Comparison of ENCODE assay signal across 39 mouse cellular contexts in genomic region chr9:22402976-22403375, GRCm38 (mm10). TPM values are rescaled to one million over a fixed set of nuclear protein-coding genes. Genes with fewer than 3 reads are reported as not detected.
"Had no signal": no experiment of that assay in that cellular context is flagged by ENCODE, and none has a peak within 500 bp of the region (broad histone marks: within the 10 kb centered on the region; RNA-seq: fewer than 3 reads in every experiment).

No protein-coding gene starts in this region.

- ATAC-seq: forebrain, embryonic 13.5 days; forebrain, embryonic 14.5 days; forebrain, embryonic 15.5 days; forebrain, embryonic 16.5 days; forebrain, postnatal 0 days had no signal

- H3K4me1 ChIP-seq: embryonic facial prominence, embryonic 10.5 days; embryonic facial prominence, embryonic 12.5 days; embryonic facial prominence, embryonic 13.5 days; embryonic facial prominence, embryonic 15.5 days; forebrain, embryonic 10.5 days; forebrain, embryonic 12.5 days; forebrain, embryonic 13.5 days; forebrain, embryonic 15.5 days had no signal

- H3K9me3 ChIP-seq: embryonic facial prominence, embryonic 10.5 days; embryonic facial prominence, embryonic 12.5 days; embryonic facial prominence, embryonic 13.5 days; embryonic facial prominence, embryonic 15.5 days; forebrain, embryonic 10.5 days; forebrain, embryonic 12.5 days; forebrain, embryonic 13.5 days; forebrain, embryonic 15.5 days had no signal

- DNase-seq: cerebellum, adult 8-10 months; cerebellum, adult 9-10 months; cerebellum, adult 9-11 months; cerebellum, postnatal 10 days; cerebellum, postnatal 14 days; cerebellum, postnatal 25 days; cerebellum, postnatal 36 days; embryo, embryonic 11 days; forebrain, postnatal 0 days; gastrocnemius, adult 2 months; gastrocnemius, postnatal 10 days; gastrocnemius, postnatal 14 days; gastrocnemius, postnatal 25 days; gastrocnemius, postnatal 36 days; heart, adult 11 months; heart, adult 18-20 months; heart, adult 2 months had no signal

- H3K9ac ChIP-seq: embryonic facial prominence, embryonic 12.5 days; embryonic facial prominence, embryonic 13.5 days; embryonic facial prominence, embryonic 15.5 days; forebrain, embryonic 12.5 days; forebrain, embryonic 13.5 days; forebrain, embryonic 15.5 days; forebrain, postnatal 0 days had no signal

- H3K4me3 ChIP-seq: embryonic facial prominence, embryonic 10.5 days; embryonic facial prominence, embryonic 12.5 days; embryonic facial prominence, embryonic 13.5 days; embryonic facial prominence, embryonic 15.5 days; erythroblast, embryonic 14.5 days; forebrain, embryonic 10.5 days; forebrain, embryonic 12.5 days; forebrain, embryonic 13.5 days; forebrain, embryonic 15.5 days; gastrocnemius, adult 2 months; heart, adult 2 months had no signal

- H3K36me3 ChIP-seq: embryonic facial prominence, embryonic 10.5 days; embryonic facial prominence, embryonic 12.5 days; embryonic facial prominence, embryonic 13.5 days; embryonic facial prominence, embryonic 15.5 days; forebrain, embryonic 10.5 days; forebrain, embryonic 12.5 days; forebrain, embryonic 15.5 days had no signal

- H3K4me2 ChIP-seq: embryonic facial prominence, embryonic 12.5 days; embryonic facial prominence, embryonic 13.5 days; embryonic facial prominence, embryonic 15.5 days; forebrain, embryonic 12.5 days; forebrain, embryonic 13.5 days; forebrain, embryonic 15.5 days had no signal

- H3K27me3 ChIP-seq: embryonic facial prominence, embryonic 12.5 days; embryonic facial prominence, embryonic 13.5 days; embryonic facial prominence, embryonic 15.5 days; forebrain, embryonic 12.5 days; forebrain, embryonic 13.5 days; forebrain, embryonic 15.5 days had no signal

- H3K27ac ChIP-seq: embryonic facial prominence, embryonic 10.5 days; embryonic facial prominence, embryonic 12.5 days; embryonic facial prominence, embryonic 13.5 days; embryonic facial prominence, embryonic 15.5 days; forebrain, embryonic 10.5 days; forebrain, embryonic 12.5 days; forebrain, embryonic 13.5 days; forebrain, embryonic 15.5 days; gastrocnemius, adult 2 months; heart, adult 2 months had no signal

RNA-seq across cellular contexts. Expression of gene Gm17545, which starts 51.1 kb away (rescaled TPM):
- total RNA-seq: common myeloid progenitor, adult 5-6 weeks; forebrain, postnatal 0 days; gastrocnemius, adult 18-20 months; gastrocnemius, adult 2 months; gastrocnemius, adult 8-10 months; gastrocnemius, postnatal 10 days; gastrocnemius, postnatal 14 days; gastrocnemius, postnatal 25 days; gastrocnemius, postnatal 36 days; gastrocnemius, postnatal 4 days; granulocyte monocyte progenitor cell, adult 5-6 weeks; heart, adult 18-20 months; heart, adult 2 months had no signal
- polyA plus RNA-seq: cortical plate, adult 2 months; embryonic facial prominence, embryonic 10.5 days; embryonic facial prominence, embryonic 11.5 days; embryonic facial prominence, embryonic 12.5 days; embryonic facial prominence, embryonic 13.5 days; embryonic facial prominence, embryonic 14.5 days; embryonic facial prominence, embryonic 15.5 days; erythroblast, embryonic 14.5 days; forebrain, embryonic 10.5 days; forebrain, embryonic 11.5 days; forebrain, embryonic 12.5 days; forebrain, embryonic 13.5 days; forebrain, embryonic 14.5 days; forebrain, embryonic 15.5 days; forebrain, embryonic 16.5 days; forebrain, postnatal 0 days; frontal cortex, adult 2 months; gonadal fat pad, adult 2 months; heart, adult 2 months had no signal
